ENCODE assay signal across 14 mouse cellular contexts in the genomic region with DNA sequence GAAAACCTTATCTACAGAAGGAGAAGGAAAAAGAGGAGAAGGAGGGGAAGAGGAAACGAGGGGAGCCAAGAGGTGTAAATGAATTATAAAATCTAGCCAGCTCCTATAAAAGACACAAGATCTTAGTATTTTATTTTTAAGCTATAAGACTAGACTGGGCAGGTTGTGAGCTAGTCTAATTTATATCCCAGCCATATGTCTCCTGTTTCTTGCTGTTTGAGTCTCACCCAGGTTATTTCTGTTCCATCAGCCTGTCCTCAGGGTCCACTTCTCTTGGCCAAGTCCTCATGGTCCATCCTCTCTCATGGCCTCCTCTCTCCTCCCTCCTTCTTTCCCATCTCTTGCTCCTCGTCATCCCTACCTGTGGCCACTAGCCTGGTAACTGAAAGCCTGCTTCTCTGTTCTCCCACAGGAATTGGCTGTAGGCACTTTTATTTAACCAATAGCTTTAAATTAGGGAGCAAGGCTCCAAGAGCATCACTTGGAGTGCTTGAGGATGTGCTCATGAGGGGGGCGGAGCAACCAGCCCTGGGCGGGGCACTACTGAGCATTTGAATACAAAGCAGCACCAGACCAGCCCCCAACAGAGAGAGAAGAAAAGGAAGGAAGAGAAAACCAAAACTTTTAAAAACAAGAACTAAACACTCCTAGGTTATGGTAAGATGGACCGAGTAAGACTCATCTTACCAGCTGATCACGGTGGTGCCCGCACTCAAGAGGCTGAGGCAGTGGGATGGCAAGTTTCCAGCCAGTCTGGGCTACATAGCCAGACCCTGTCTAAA. TPM values are rescaled to one million over a fixed set of nuclear protein-coding genes. Genes with fewer than 3 reads are reported as not detected.
DNase-seq lines count a peak whose midpoint lies in the region; ATAC-seq and TF ChIP-seq lines count a peak whose summit lies in the region.
"Had no signal": no experiment of that assay in that cellular context is flagged by ENCODE, and none has a peak within 500 bp of the region (broad histone marks: within the 10 kb centered on the region; RNA-seq: fewer than 3 reads in every experiment).

No protein-coding gene starts in this region.

- WGBS in lung, adult 2 months = 70% methylated on average over 7 of the region's 7 CpGs

- no peak for TF ChIP-seq CTCF in lung, adult 2 months (IDR thresholded peaks at IDR 0.05; ENCODE audit: insufficient read depth, low read length)

- peak; percentile 53 for ATAC-seq in frontal cortex, adult (ENCODE audit: low TSS enrichment)
- peak; percentile 58 for ATAC-seq in granulocyte monocyte progenitor cell, adult 5-6 weeks (replicated peaks; ENCODE audit: poor library complexity, severe bottlenecking)
- peak; percentile 43 for ATAC-seq in megakaryocyte progenitor cell, adult 5-6 weeks (replicated peaks; ENCODE audit: poor library complexity)
- ATAC-seq: forebrain, embryonic 15.5 days had no signal

- no peak for TF ChIP-seq POLR2A in lung, adult 2 months (IDR thresholded peaks at IDR 0.05; ENCODE audit: borderline replicate concordance, extremely low read depth, low read depth, low read length)

- DNase-seq in frontal cortex, adult 2 months (ENCODE audit: extremely low spot score in 1 of 2, low spot score in 1 of 2) = no peak
- DNase-seq in ES-CJ7 (ENCODE audit: low read depth, low spot score) = peak; percentile 50
- DNase-seq in urinary bladder, postnatal 10 days (ENCODE audit: low spot score) = no peak
- no peak for DNase-seq in adrenal gland, adult 18-20 months (ENCODE audit: low spot score in 2 of 2)
- DNase-seq in lung, adult 2 months = no peak
- DNase-seq: cerebellum, adult 9-11 months; gastrocnemius, postnatal 10 days; lung, postnatal 14 days; thymus, adult 2 months had no signal

- no peak overlapping the region for H3K4me3 ChIP-seq in lung, adult 2 months (replicated peaks; ENCODE audit: extremely low read depth, low read depth, low read length)
- H3K4me3 ChIP-seq: forebrain, embryonic 15.5 days; midbrain, embryonic 12.5 days had no signal

- no peaks in the 10 kb centered on the region for H3K4me1 ChIP-seq in lung, adult 2 months (ENCODE audit: control insufficient read depth, insufficient read depth, low read length)
- H3K4me1 ChIP-seq: forebrain, embryonic 15.5 days; midbrain, embryonic 12.5 days had no signal

RNA-seq across cellular contexts. Expression of a gene that starts 17.3 kb away (rescaled TPM):
- polyA plus RNA-seq in frontal cortex, adult 2 months (2012; rRNA removed) = 24.1 and 24.4 TPM in 2 replicates
- total RNA-seq in granulocyte monocyte progenitor cell, adult 5-6 weeks (2014; fragmentation: Nextera tagmentation) = 37.0 and 42.0 TPM in 2 replicates
- 37.1 and 38.9 TPM in 2 replicates for total RNA-seq in granulocyte monocyte progenitor cell, adult 5-6 weeks (2017)
- total RNA-seq in megakaryocyte progenitor cell, adult 5-6 weeks (2015) = 55.0 and 58.2 TPM in 2 replicates
- total RNA-seq in megakaryocyte progenitor cell, adult 5-6 weeks (2017) = 26.7 and 28.7 TPM in 2 replicates
- total RNA-seq in adrenal gland, adult 18-20 months (2021) = 10 to 100 TPM; 27.9 to 32.3 TPM
- 16.6 and 19.5 TPM in 2 replicates for polyA plus RNA-seq in lung, adult 2 months (2012; rRNA removed)

RNA-seq across cellular contexts. Expression of a gene that starts 57.6 kb away (rescaled TPM):
- 1.0 and 1.6 TPM in 2 replicates for polyA plus RNA-seq in frontal cortex, adult 2 months (2012; rRNA removed)
- 2.4 TPM in 2 replicates for total RNA-seq in granulocyte monocyte progenitor cell, adult 5-6 weeks (2014; fragmentation: Nextera tagmentation)
- 1.2 and 1.4 TPM in 2 replicates for total RNA-seq in granulocyte monocyte progenitor cell, adult 5-6 weeks (2017)
- total RNA-seq in megakaryocyte progenitor cell, adult 5-6 weeks (2015) = 1.1 and 1.3 TPM in 2 replicates
- total RNA-seq in megakaryocyte progenitor cell, adult 5-6 weeks (2017) = 2.5 and 2.9 TPM in 2 replicates
- 1 to 10 TPM; 1.3 to 3.9 TPM for total RNA-seq in adrenal gland, adult 18-20 months (2021)
- 5.0 and 5.3 TPM in 2 replicates for polyA plus RNA-seq in lung, adult 2 months (2012; rRNA removed)
